Mouse (Mus musculus): ENCODE data around the gene Pard6a. TPM values are rescaled to one million over a fixed set of nuclear protein-coding genes. Genes with fewer than 3 reads are reported as not detected.
A peak's percentile ranks its signal among the peaks of the same experiment; 100 is the strongest.

Pard6a gene
- polyA plus RNA-seq, 1 experiment from 2014 or later, result 15.0 TPM

GRCm38 (mm10) chr8:105702731-105703415 is 1.9 kb downstream of the Pard6a start:
- WGBS, result 89% methylated on average over 24 of the region's 24 CpGs
- Histone ChIP-seq H3K4me3 (replicated peaks) (no peak overlapping the region), H3K9me3 (no peaks in the 10 kb centered on the region), H3K27me3 (replicated peaks) (no peaks in the 10 kb centered on the region), H3K27ac (no peak overlapping the region), H3K4me1 (peaks cover 22% of the 10 kb centered on the region), H3K4me2 (no peak overlapping the region), H3K36me3 (0 out of 2 replicates have a peak, but pooled peaks cover 10% of the 10 kb centered on the region), H3K9ac (no peak overlapping the region)
- no peak for ATAC-seq (ENCODE audit: insufficient read depth, low FRiP score, low read depth)

GRCm38 (mm10) chr8:105704146-105704812 is 3.3 kb downstream of the Pard6a start:
- no peak overlapping the region for H3K4me3 ChIP-seq (replicated peaks)
- peaks cover 22% of the 10 kb centered on the region for H3K4me1 ChIP-seq
- 0 out of 2 replicates have a peak, but pooled peaks cover 10% of the 10 kb centered on the region for H3K36me3 ChIP-seq
- WGBS, result 94% methylated on average over 34 of the region's 34 CpGs
- no peaks in the 10 kb centered on the region for H3K27me3 ChIP-seq (replicated peaks)
- no peaks in the 10 kb centered on the region for H3K9me3 ChIP-seq
- no peak overlapping the region for H3K9ac ChIP-seq
- H3K27ac ChIP-seq, result no peak overlapping the region
- no peak overlapping the region for H3K4me2 ChIP-seq
- no peak for ATAC-seq (ENCODE audit: insufficient read depth, low FRiP score, low read depth)

GRCm38 (mm10) chr8:105704955-105705354 is 4.0 kb downstream of the Pard6a start:
- Histone ChIP-seq H3K36me3 (0 out of 2 replicates have a peak, but pooled peaks cover 10% of the 10 kb centered on the region), H3K27ac (no peak overlapping the region), H3K4me3 (replicated peaks) (no peak overlapping the region), H3K4me1 (peaks cover 17% of the 10 kb centered on the region), H3K9ac (no peak overlapping the region), H3K27me3 (replicated peaks) (no peaks in the 10 kb centered on the region), H3K4me2 (no peak overlapping the region), H3K9me3 (no peaks in the 10 kb centered on the region)
- WGBS, result 89% methylated on average over 6 of the region's 6 CpGs
- ATAC-seq (ENCODE audit: insufficient read depth, low FRiP score, low read depth), result no peak

GRCm38 (mm10) chr8:105706426-105706825 is 5.5 kb downstream of the Pard6a start:
- Histone ChIP-seq H3K9ac (no peak overlapping the region), H3K27me3 (replicated peaks) (no peaks in the 10 kb centered on the region), H3K9me3 (no peaks in the 10 kb centered on the region), H3K27ac (no peak overlapping the region), H3K4me3 (replicated peaks) (no peak overlapping the region), H3K36me3 (0 out of 2 replicates have a peak, but pooled peaks cover 10% of the 10 kb centered on the region), H3K4me2 (0 out of 2 replicates have a peak overlapping the region, but pooled peaks have one; percentile 95), H3K4me1 (peaks cover 12% of the 10 kb centered on the region)
- 81% methylated on average over 12 of the region's 12 CpGs for WGBS
- ATAC-seq (ENCODE audit: insufficient read depth, low FRiP score, low read depth), result no peak

- peak; percentile 81 for ATAC-seq (ENCODE audit: insufficient read depth, low FRiP score, low read depth)
- peak within 1 kb of the TSS; percentile 95 for H3K4me2 ChIP-seq
- peak within 1 kb of the TSS; percentile 90 for H3K4me3 ChIP-seq (replicated peaks)
- 0 out of 2 replicates have a peak, but pooled peaks cover 7% of the 10 kb centered on the region for H3K36me3 ChIP-seq
- 0 out of 2 replicates have a peak, but pooled peaks cover 5% of the 10 kb centered on the region for H3K4me1 ChIP-seq
- H3K9me3 ChIP-seq, result no peaks in the 10 kb centered on the region
- no peak within 1 kb of the TSS for H3K27ac ChIP-seq
- H3K9ac ChIP-seq, result peak within 1 kb of the TSS; percentile 64
- no peaks in the 10 kb centered on the region for H3K27me3 ChIP-seq (replicated peaks)
- WGBS, result under 1% methylated on average over 53 of the region's 55 CpGs
Measured at GRCm38 (mm10) chr8:105707498-105708403, 6.8 kb downstream of the Pard6a start, which contains the start of the genes 4933405L10Rik and Enkd1. 4933405L10Rik (plus strand) TSS chr8:105707655. Enkd1 (minus strand) TSS chr8:105708210.

GRCm38 (mm10) chr8:105708675-105709074 is 7.7 kb downstream of the Pard6a start:
- 90% methylated on average over 8 of the region's 8 CpGs for WGBS
- H3K4me1 ChIP-seq, result 0 out of 2 replicates have a peak, but pooled peaks cover 5% of the 10 kb centered on the region
- H3K27me3 ChIP-seq (replicated peaks), result no peaks in the 10 kb centered on the region
- no peak overlapping the region for H3K9ac ChIP-seq
- no peak overlapping the region for H3K4me3 ChIP-seq (replicated peaks)
- ATAC-seq (ENCODE audit: insufficient read depth, low FRiP score, low read depth), result no peak
- H3K9me3 ChIP-seq, result no peaks in the 10 kb centered on the region
- no peak overlapping the region for H3K27ac ChIP-seq
- no peaks in the 10 kb centered on the region for H3K36me3 ChIP-seq
- H3K4me2 ChIP-seq, result no peak overlapping the region

GRCm38 (mm10) chr8:105709317-105709716 is 8.4 kb downstream of the Pard6a start:
- ATAC-seq (ENCODE audit: insufficient read depth, low FRiP score, low read depth), result no peak
- H3K4me1 ChIP-seq, result 0 out of 2 replicates have a peak, but pooled peaks cover 5% of the 10 kb centered on the region
- H3K4me2 ChIP-seq, result no peak overlapping the region
- H3K9ac ChIP-seq, result no peak overlapping the region
- H3K27me3 ChIP-seq (replicated peaks), result no peaks in the 10 kb centered on the region
- no peaks in the 10 kb centered on the region for H3K9me3 ChIP-seq
- no peaks in the 10 kb centered on the region for H3K36me3 ChIP-seq
- WGBS, result 82% methylated on average over 14 of the region's 14 CpGs
- H3K27ac ChIP-seq, result no peak overlapping the region
- H3K4me3 ChIP-seq (replicated peaks), result no peak overlapping the region

GRCm38 (mm10) chr8:105712286-105712685 is 11.3 kb downstream of the Pard6a start:
- Histone ChIP-seq H3K27ac (no peak overlapping the region), H3K4me1 (0 out of 2 replicates have a peak, but pooled peaks cover 2% of the 10 kb centered on the region), H3K36me3 (no peaks in the 10 kb centered on the region), H3K4me2 (no peak overlapping the region), H3K9me3 (no peaks in the 10 kb centered on the region), H3K9ac (no peak overlapping the region), H3K4me3 (replicated peaks) (no peak overlapping the region), H3K27me3 (replicated peaks) (no peaks in the 10 kb centered on the region)
- 75% methylated on average over 3 of the region's 3 CpGs for WGBS
- no peak for ATAC-seq (ENCODE audit: insufficient read depth, low FRiP score, low read depth)

- H3K27ac ChIP-seq, result peak overlapping the region; percentile 59; the same call in 1 of the 2 replicates
- H3K4me1 ChIP-seq, result no peaks in the 10 kb centered on the region
- no peak for ATAC-seq (ENCODE audit: insufficient read depth, low FRiP score, low read depth)
- H3K4me3 ChIP-seq (replicated peaks), result no peak overlapping the region
- no peak overlapping the region for H3K9ac ChIP-seq
- H3K36me3 ChIP-seq, result no peaks in the 10 kb centered on the region
- no peak overlapping the region for H3K4me2 ChIP-seq
- no peaks in the 10 kb centered on the region for H3K27me3 ChIP-seq (replicated peaks)
- WGBS, result 5% methylated on average over 3 of the region's 3 CpGs
- no peaks in the 10 kb centered on the region for H3K9me3 ChIP-seq
Measured at GRCm38 (mm10) chr8:105714139-105714538, 13.2 kb downstream of the Pard6a start.

- no peak for ATAC-seq (ENCODE audit: insufficient read depth, low FRiP score, low read depth)
- no peaks in the 10 kb centered on the region for H3K27me3 ChIP-seq (replicated peaks)
- no peaks in the 10 kb centered on the region for H3K9me3 ChIP-seq
- no peaks in the 10 kb centered on the region for H3K36me3 ChIP-seq
- 66% methylated on average over 6 of the region's 6 CpGs for WGBS
- H3K27ac ChIP-seq, result peak overlapping the region; percentile 59; the same call in 1 of the 2 replicates
- H3K9ac ChIP-seq, result no peak overlapping the region
- no peaks in the 10 kb centered on the region for H3K4me1 ChIP-seq
- no peak overlapping the region for H3K4me2 ChIP-seq
- no peak overlapping the region for H3K4me3 ChIP-seq (replicated peaks)
Measured at GRCm38 (mm10) chr8:105715042-105715441, 14.1 kb downstream of the Pard6a start.

GRCm38 (mm10) chr8:105716302-105716945 is 15.5 kb downstream of the Pard6a start:
- Histone ChIP-seq H3K4me2 (no peak overlapping the region), H3K27ac (no peak overlapping the region), H3K27me3 (replicated peaks) (no peaks in the 10 kb centered on the region), H3K36me3 (no peaks in the 10 kb centered on the region), H3K4me3 (replicated peaks) (no peak overlapping the region), H3K9me3 (no peaks in the 10 kb centered on the region), H3K4me1 (no peaks in the 10 kb centered on the region), H3K9ac (no peak overlapping the region)
- no peak for ATAC-seq (ENCODE audit: insufficient read depth, low FRiP score, low read depth)
- WGBS, result 90% methylated on average over 15 of the region's 15 CpGs

Measured in stomach, embryonic 15.5 days (tissue).